Mouse (Mus musculus): ENCODE results near the gene Ubr4.

Gene Ubr4

GRCm38 (mm10) chr4:139351931-139352711, at the start of gene Ubr4, which contains the start of the genes Mrto4 and Emc1:
TSS of gene Ubr4 (plus strand) at chr4:139352609.
TSS of gene Mrto4 (minus strand) at chr4:139352576.
TSS of gene Emc1 (plus strand) at chr4:139352587.
- DNase-seq = peak; percentile 92

GRCm38 (mm10) chr4:139305521-139305920, 46.9 kb upstream of the Ubr4 start:
- no peak for DNase-seq

GRCm38 (mm10) chr4:139307916-139308315, 44.5 kb upstream of the Ubr4 start:
- no peak for DNase-seq

GRCm38 (mm10) chr4:139309651-139310050, 42.8 kb upstream of the Ubr4 start:
- no peak for DNase-seq

DNA sequence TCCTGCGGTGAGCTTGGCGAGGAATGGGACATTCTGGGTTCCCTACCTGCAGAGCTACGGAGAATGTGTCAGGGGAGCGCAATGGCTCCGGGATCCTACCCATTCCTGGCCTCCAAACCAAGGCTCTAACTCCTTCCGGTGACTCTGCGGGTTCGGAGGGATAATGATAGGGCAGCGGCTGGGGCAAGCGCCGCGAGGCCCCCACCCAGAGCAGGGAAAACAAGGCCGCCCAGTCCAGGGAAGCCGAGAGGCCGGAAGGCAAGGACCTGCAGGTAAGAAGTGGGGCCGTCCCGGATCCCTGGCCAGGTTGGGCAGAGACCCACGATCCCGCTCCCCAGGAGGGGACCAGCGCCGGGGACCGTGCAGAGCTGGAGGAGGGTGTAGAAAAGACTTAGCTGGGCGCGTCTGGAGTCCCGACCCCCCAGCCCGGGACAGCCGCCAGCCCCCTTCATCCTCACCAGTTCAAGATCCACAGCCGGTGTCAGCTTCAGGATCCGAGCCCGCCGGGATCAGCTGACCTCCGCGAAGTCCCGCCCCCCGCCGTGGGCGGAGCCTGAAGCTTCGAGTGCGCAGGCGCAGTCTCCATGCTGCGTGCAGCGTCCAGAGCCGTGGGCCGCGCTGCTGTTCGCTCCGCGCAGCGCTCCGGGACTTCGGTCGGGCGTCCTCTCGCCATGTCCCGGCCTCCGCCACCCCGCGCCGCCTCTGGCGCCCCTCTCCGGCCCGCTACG, 42.1 kb upstream of the Ubr4 start, which contains the start of the genes Pqlc2 and Akr7a5:
Pqlc2 (minus strand) TSS at position 538 of the 728 bp plus-strand sequence.
Akr7a5 (plus strand) TSS at position 574 of the 728 bp plus-strand sequence.
- peak; percentile 98 for DNase-seq

GRCm38 (mm10) chr4:139310899-139311701, 41.3 kb upstream of the Ubr4 start:
- no peak for DNase-seq

DNA sequence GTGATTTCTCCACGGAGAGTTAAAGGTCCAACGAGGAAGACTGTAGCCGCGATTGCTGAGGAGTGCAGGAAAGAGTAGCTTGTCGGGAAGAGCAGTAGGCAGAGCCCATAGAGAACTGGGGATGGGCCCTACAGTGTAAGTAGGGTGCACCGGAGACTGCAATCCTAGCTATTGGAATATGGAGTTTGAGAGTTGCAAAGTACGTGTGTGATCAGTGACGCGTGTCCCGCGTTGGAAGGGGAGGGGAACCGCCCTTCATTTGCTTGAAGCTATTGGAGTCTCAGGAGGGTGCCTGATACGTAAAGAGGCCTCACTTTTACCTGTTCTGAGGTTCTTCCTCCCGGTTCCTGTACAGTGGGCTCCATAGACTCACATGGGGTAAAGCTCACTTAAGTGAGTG, 40.7 kb upstream of the Ubr4 start:
- DNase-seq = no peak

GRCm38 (mm10) chr4:139312632-139313031, 39.8 kb upstream of the Ubr4 start:
- peak; percentile 56 for DNase-seq

GRCm38 (mm10) chr4:139318449-139318848, 34.0 kb upstream of the Ubr4 start:
- DNase-seq = no peak

DNA sequence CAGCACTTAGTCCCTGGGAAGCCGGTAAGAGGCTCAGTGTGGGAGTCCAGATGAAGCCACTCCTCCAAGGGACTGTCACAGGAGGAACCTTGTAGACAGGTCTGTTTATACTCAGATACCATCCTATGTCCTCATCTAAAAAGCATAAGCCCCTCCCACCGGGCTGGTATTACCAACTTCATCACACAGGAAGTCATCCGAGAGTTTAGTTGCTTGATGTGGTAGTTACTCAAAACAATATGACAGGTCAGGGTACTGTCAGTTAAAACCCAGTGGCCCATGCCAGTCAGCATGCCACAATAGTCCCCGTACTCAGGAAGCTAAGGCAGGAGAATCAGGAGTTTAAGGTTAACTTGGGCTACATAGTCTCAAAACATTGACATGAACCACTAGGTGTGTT, 32.7 kb upstream of the Ubr4 start:
- DNase-seq = no peak

DNA sequence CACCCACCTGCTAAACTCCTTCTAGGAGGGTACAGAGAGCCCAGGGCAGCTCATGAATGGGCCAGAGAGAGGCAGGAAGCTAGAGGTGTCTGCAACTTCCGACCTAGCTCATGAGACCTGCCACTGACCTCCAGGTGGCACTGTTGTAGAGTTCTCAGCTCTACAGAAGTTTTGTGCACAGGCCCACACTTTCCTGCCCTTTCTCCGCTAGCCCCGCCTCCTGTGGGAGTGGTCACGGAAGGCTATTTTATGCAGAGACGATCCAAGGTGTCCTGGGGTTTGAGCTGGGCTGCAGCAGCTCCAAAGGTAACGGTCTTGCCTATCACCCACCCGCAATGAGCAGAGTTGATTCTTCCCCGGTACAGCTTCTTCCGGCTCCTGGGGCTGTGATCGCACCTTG, 21.8 kb upstream of the Ubr4 start:
- DNase-seq = peak; percentile 91

GRCm38 (mm10) chr4:139334631-139335295, 17.6 kb upstream of the Ubr4 start:
- no peak for DNase-seq

- no peak for DNase-seq
Measured at GRCm38 (mm10) chr4:139335507-139335906, 16.9 kb upstream of the Ubr4 start.

GRCm38 (mm10) chr4:139336822-139337483, 15.5 kb upstream of the Ubr4 start:
- peak; percentile 88 for DNase-seq

DNA sequence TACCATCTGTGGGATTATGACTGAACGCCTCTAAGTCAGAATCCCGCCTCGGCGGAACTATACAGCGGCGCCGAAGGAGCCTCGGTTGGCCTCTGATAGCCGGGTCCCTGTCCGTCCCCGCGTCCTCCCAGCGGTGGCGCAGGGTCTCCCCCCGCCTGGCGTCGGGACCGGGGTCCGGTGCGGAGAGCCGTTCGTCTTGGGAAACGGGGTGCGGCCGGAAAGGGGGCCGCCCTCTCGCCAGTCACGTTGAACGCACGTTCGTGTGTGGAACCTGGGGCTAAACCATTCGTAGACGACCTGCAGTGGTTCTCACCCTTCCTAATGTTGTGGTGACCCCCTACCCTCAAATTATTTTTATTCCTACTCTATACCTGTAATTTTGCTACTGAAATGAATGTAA, 14.3 kb upstream of the Ubr4 start:
- DNase-seq = no peak

- DNase-seq = no peak
Measured at GRCm38 (mm10) chr4:139340835-139341234, 11.6 kb upstream of the Ubr4 start.

DNA sequence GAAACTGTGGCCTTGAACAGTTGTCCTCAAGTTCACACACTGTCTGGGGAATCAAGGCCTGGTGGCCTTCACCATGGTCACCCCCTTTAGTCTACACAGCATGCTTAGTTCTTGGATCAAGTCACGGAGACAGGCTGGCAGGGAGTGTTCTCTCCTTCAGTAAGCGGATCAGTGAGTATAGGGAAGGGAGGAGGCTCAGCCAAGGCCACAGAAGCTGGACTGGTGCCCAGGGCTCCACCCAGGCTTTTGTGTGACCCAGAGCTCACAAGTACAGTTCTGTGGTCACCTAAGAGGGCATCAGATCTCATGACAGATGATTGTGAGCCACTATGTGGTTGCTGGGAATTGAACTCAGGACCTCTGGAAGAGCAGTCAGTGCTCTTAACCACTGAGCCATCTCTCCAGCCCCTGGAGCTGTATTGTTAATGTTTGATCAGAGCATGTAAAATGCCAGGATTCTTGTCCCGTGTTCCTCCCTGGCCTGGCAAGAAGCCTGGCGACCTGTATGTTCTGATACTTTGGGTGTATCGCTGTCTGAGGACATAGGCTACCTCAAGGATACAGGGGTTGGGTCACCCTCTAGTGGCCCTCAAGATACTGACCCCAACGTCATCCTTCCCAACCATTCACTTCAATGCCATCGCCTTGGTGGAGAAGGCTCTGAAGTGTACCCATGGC, 10.7 kb upstream of the Ubr4 start:
- DNase-seq = peak; percentile 36

DNA sequence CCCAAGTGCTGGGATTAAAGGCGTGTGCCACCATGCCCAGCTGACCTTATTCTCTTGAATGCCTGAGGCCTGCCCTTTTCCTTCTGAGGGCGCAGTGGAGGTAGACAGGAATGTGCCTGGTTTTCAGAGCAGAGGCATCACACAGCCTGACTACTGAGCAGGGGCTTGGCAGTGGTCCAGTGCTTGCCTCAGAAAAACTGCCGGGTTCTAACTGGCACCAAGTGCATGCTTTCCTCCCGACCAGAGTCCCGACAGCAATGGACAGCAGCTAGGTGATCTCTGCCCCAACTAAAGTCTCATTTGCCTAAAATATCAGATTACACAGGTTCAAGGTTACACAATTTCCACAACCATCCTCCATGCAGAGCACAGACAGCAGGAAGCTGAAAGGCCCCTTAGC, 8.7 kb upstream of the Ubr4 start:
- DNase-seq = no peak

- no peak for DNase-seq
Measured at GRCm38 (mm10) chr4:139345416-139346019, 6.9 kb upstream of the Ubr4 start.

DNA sequence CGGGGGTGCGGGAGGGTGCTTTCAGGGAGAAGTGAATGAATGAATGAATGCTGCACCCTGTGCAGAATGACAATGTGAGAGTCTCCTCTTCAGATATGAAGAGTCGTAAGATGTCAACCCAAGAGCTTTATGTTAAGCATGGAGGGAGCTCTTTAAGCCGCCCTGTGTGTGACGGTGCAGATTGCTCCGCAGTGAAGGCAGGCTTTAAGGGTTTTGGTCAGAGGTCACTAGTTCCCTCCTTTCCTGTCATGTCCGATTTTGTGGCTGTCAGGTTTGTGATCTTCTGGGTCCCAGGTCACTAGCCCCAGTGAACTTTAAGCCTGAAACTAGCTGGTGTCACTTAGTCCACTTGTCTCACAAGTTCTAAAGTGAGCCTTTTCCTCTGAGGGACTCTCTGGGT, 423 bp downstream of the Ubr4 start:
- DNase-seq = no peak

DNA sequence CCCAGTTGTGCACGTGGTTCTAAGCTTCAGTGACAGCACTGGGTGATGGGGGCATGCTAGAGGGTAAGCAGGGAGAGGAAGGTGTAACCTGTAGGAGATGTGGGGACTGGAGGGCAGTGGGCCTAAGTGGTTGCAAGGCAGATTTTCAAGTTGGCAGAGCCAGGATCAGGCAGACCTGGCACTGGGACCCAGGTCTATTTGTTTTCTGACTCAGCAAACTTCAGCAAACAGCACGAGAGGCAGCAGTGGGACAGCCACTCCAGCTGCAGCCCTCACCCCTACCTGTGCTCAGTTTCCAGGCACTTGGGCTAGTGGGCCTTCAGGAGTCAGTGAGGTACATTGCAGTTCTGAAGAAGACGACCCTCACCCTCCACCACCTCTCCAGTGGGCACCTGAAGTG, 4.8 kb downstream of the Ubr4 start:
- no peak for DNase-seq
